Mouse (Mus musculus) lung, postnatal 0 days (tissue): ENCODE data around the gene Gm37240. TPM values are rescaled to one million over a fixed set of nuclear protein-coding genes. Genes with fewer than 3 reads are reported as not detected.

Experiments
- ATAC-seq: fragments of 200-750 bp; cut with Nextera tagmentation; 2 replicates; pipeline ENCODE4 v1.8.0; 2017; ENCODE audit warnings: moderate library complexity
- DNase-seq: peaks from one replicate; pipeline ENCODE4 v3.0.0-alpha.2; 2016; ENCODE audit warnings: low spot score
- H3K27ac ChIP-seq: fragments of 300-500 bp; sonication (generic); 2 replicates; pipeline ENCODE4 v1.5.1; 2014; ENCODE audit warnings: antibody characterized with exemption, mild to moderate bottlenecking, low read length, mixed read lengths
- H3K27me3 ChIP-seq: fragments of 300-500 bp; sonication (generic); replicated peaks from 2 replicates; pipeline ENCODE4 v1.6.1; 2014; ENCODE audit warnings: low read length, mixed read lengths; ENCODE audit not compliant: insufficient read depth
- H3K36me3 ChIP-seq: fragments of 300-500 bp; sonication (generic); 2 replicates; pipeline ENCODE4 v1.6.1; 2014; ENCODE audit warnings: low read length, mixed read lengths; ENCODE audit not compliant: insufficient read depth
- H3K4me1 ChIP-seq: fragments of 300-500 bp; sonication (generic); 2 replicates; pipeline ENCODE4 v1.6.1; 2014; ENCODE audit warnings: antibody characterized with exemption, low read depth, low read length, mixed read lengths; ENCODE audit not compliant: insufficient read depth
- H3K4me2 ChIP-seq: fragments of 300-500 bp; sonication (generic); replicated peaks from 2 replicates; pipeline ENCODE4 v1.6.1; 2014; ENCODE audit warnings: low read depth, mild to moderate bottlenecking, low read length, moderate library complexity, mixed read lengths
- H3K4me3 ChIP-seq: fragments of 300-500 bp; sonication (generic); 2 replicates; pipeline ENCODE4 v1.5.1; 2014; ENCODE audit warnings: low read depth, low read length
- H3K9ac ChIP-seq: fragments of 300-500 bp; sonication (generic); replicated peaks from 2 replicates; pipeline ENCODE4 v1.6.1; 2014; ENCODE audit warnings: low read depth, mild to moderate bottlenecking
- H3K9me3 ChIP-seq: fragments of 300-500 bp; sonication (generic); 2 replicates; pipeline ENCODE4 v1.6.1; 2016; ENCODE audit warnings: low read length, mixed read lengths
- CTCF ChIP-seq: IDR thresholded peaks from 2 replicates; pipeline ENCODE4 v1.5.1; 2016; ENCODE audit warnings: antibody characterized with exemption, mild to moderate bottlenecking
- EP300 ChIP-seq: IDR thresholded peaks from 2 replicates; pipeline ENCODE4 v1.6.1; 2016; ENCODE audit warnings: antibody characterized with exemption, mild to moderate bottlenecking, control low read depth
- WGBS: fragments of 180-500 bp; shearing (Covaris S2); extraction: QIAGEN DNeasy Blood & Tissue Kit; methylation state at CpG from one replicate; pipeline ENCODE4 v1.1.7; 2014; 5-methylcytosine and 5-hydroxymethylcytosine counted together
- polyA plus RNA-seq: library from polyadenylated mRNA; unstranded; fragments of >200 nt; fragmentation: Nextera tagmentation; extraction: Ambion mirVana; gene quantifications from 2 replicates; pipeline ENCODE4 v1.2.1, GENCODE M21; 2015

Gene Gm37240
- polyA plus RNA-seq, 1 experiment from 2014 or later = 8.9 TPM

DNA sequence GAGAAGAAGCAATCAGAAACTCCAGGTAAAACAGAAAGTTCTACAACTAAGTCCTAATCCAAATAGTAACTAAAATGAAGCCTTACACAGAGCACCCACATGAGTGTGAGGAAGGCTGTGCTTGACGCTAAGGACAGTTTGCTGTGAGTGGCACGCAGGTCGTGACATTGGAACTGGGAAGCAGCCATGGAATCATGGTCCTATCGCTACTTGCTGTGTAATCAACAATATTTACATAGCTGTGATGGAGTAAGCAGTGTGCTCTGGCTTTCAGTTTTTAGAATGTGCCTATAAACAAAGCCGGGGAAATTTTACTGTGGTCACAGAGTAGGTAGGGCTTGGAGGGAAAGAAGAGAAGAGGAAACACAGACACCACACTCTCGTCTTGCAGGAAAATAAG, 622.8 kb downstream of the Gm37240 start:
- WGBS = 43% methylated on average over 6 of the region's 6 CpGs
- Histone ChIP-seq H3K4me3 (no peak overlapping the region), H3K27ac (no peak overlapping the region), H3K27me3 (no peaks in the 10 kb centered on the region), H3K9me3 (no peaks in the 10 kb centered on the region), H3K4me2 (no peak overlapping the region), H3K4me1 (no peaks in the 10 kb centered on the region), H3K9ac (no peak overlapping the region), H3K36me3 (no peaks in the 10 kb centered on the region)
- ATAC-seq = no peak
- DNase-seq = no peak
- TF ChIP-seq CTCF (no peak), EP300 (no peak)

DNA sequence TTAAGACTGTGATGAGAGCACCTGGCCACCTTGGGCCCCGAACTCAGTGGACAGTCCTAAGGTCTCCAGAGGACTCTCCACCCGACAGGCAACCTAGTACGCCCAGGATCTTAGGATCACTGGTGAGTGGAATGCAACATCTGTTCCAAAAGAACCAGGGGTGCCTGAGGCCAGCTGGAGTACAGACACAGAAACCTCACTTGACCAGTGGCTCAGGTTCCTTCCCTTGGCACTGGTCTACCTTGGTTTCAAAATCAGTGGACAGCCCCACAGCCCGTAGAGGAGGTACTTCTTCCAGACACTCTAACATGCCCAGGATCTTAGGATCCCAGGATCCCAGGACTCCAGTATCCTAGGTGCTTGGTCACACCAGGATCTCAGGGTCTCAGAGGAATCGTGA, 632.8 kb downstream of the Gm37240 start:
- ATAC-seq (no peak), DNase-seq (no peak)
- Histone ChIP-seq H3K9me3 (no peaks in the 10 kb centered on the region), H3K4me2 (no peak overlapping the region), H3K27me3 (no peaks in the 10 kb centered on the region), H3K4me3 (no peak overlapping the region), H3K36me3 (no peaks in the 10 kb centered on the region), H3K27ac (no peak overlapping the region), H3K4me1 (no peaks in the 10 kb centered on the region), H3K9ac (no peak overlapping the region)
- WGBS = 79% methylated on average over 5 of the region's 5 CpGs
- TF ChIP-seq CTCF (no peak), EP300 (no peak)

DNA sequence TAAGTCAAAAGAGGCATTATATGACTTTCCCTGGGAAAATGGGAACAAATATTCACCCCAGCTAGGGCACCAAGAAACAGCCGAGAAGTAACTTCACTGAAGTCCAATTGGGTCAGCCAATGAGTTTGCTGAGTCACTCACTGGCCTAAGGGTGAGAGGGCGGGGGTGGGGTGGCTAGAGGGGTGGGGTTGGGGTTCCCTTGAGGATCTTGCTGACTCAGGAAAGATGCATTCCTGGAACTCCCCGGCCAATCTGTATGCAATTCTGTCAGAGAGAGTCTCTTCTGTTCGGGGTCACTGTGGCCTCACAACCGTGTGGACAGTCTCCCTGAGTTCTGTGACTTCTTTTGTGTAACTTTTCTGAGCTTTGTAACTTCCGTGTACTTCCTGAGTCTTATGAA, 635.7 kb downstream of the Gm37240 start:
- H3K36me3 ChIP-seq = no peaks in the 10 kb centered on the region
- H3K9ac ChIP-seq = no peak overlapping the region
- no peak overlapping the region for H3K4me2 ChIP-seq
- no peak overlapping the region for H3K27ac ChIP-seq
- ATAC-seq (no peak), DNase-seq (no peak)
- TF ChIP-seq EP300 (no peak), CTCF (no peak)
- 73% methylated on average over 6 of the region's 6 CpGs for WGBS
- H3K4me3 ChIP-seq = no peak overlapping the region
- no peaks in the 10 kb centered on the region for H3K9me3 ChIP-seq
- H3K27me3 ChIP-seq = no peaks in the 10 kb centered on the region
- H3K4me1 ChIP-seq = no peaks in the 10 kb centered on the region

DNA sequence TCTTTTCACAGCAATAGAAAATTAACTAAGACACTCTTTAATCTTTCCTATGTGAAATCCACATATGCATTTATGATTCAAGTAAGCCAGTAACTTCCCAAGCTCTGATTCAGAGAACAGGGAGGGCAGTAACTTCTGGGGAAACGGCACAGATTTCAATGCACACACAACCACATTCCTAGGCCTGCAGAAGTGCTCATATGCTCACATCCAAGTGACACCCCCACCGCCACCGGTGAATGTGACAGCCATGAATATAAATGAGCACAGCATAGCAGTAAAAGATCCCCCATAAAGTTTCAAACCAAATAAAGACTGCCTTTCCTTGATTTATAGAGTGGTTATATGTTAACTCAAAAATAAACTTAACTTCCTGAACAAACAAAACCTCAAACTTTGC, 641.2 kb downstream of the Gm37240 start:
- Histone ChIP-seq H3K4me1 (no peaks in the 10 kb centered on the region), H3K36me3 (no peaks in the 10 kb centered on the region), H3K27me3 (no peaks in the 10 kb centered on the region), H3K4me3 (no peak overlapping the region), H3K9ac (no peak overlapping the region), H3K4me2 (no peak overlapping the region), H3K27ac (no peak overlapping the region), H3K9me3 (no peaks in the 10 kb centered on the region)
- 45% methylated on average over 3 of the region's 3 CpGs for WGBS
- DNase-seq = no peak
- ATAC-seq = no peak
- TF ChIP-seq CTCF (no peak), EP300 (no peak)

DNA sequence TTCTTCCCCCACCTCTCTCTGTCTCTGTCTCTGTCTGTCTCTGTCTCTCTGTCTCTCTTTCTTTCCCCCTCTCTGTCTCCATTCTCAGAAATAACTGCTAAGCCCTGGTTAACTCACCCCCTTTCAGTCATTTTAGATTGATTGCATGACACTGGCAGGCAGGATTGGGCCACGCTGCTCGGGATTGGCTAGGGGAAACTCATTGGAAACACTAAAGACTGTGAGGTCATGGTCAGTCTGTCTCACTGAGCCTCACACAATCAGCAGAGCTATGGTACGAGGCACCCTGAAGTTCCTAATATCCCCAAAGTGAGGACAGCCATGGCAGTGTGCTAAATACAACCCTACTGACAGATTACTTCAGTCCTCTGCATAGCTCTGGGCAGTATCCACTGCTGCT, 650.8 kb downstream of the Gm37240 start:
- Histone ChIP-seq H3K9me3 (no peaks in the 10 kb centered on the region), H3K4me2 (no peak overlapping the region), H3K27me3 (no peaks in the 10 kb centered on the region), H3K36me3 (no peaks in the 10 kb centered on the region), H3K4me3 (no peak overlapping the region), H3K9ac (no peak overlapping the region), H3K27ac (no peak overlapping the region), H3K4me1 (no peaks in the 10 kb centered on the region)
- ATAC-seq = no peak
- DNase-seq = no peak
- TF ChIP-seq EP300 = no peak
- TF ChIP-seq CTCF = no peak
- WGBS = 59% methylated on average over 3 of the region's 3 CpGs

GRCm38 (mm10) chr3:85232846-85233245, 654.5 kb downstream of the Gm37240 start:
- H3K4me1 ChIP-seq = no peaks in the 10 kb centered on the region

GRCm38 (mm10) chr3:85222046-85222445, 665.3 kb downstream of the Gm37240 start:
- Histone ChIP-seq H3K4me3 (no peak overlapping the region), H3K27me3 (no peaks in the 10 kb centered on the region), H3K9ac (no peak overlapping the region), H3K4me2 (no peak overlapping the region), H3K27ac (no peak overlapping the region), H3K36me3 (no peaks in the 10 kb centered on the region), H3K4me1 (no peaks in the 10 kb centered on the region), H3K9me3 (no peaks in the 10 kb centered on the region)
- TF ChIP-seq CTCF (no peak), EP300 (no peak)
- WGBS = 69% methylated on average over 5 of the region's 5 CpGs
- DNase-seq (no peak), ATAC-seq (no peak)

More at GRCm38 (mm10) chr3:85232846-85233245, 654.5 kb downstream of the Gm37240 start:
- no peak overlapping the region for H3K27ac ChIP-seq
- ATAC-seq (no peak), DNase-seq (no peak)
- no peaks in the 10 kb centered on the region for H3K27me3 ChIP-seq
- H3K9me3 ChIP-seq = no peaks in the 10 kb centered on the region
- no peaks in the 10 kb centered on the region for H3K36me3 ChIP-seq
- no peak overlapping the region for H3K9ac ChIP-seq
- no peak for TF ChIP-seq CTCF
- no peak for TF ChIP-seq EP300
- WGBS = 41% methylated on average over 6 of the region's 6 CpGs
- no peak overlapping the region for H3K4me2 ChIP-seq
- H3K4me3 ChIP-seq = no peak overlapping the region
